Mouse (Mus musculus): ENCODE measurements around the gene Pclo. TPM values are rescaled to one million over a fixed set of nuclear protein-coding genes. Genes with fewer than 3 reads are reported as not detected.
"Not testable (repeated sequence)": the region's sequence is repeated elsewhere in the genome, so short reads cannot be mapped to it uniquely, and the experiment has no call there.

Gene Pclo
- total RNA-seq, 1 experiment from 2014 or later: not detected

DNA sequence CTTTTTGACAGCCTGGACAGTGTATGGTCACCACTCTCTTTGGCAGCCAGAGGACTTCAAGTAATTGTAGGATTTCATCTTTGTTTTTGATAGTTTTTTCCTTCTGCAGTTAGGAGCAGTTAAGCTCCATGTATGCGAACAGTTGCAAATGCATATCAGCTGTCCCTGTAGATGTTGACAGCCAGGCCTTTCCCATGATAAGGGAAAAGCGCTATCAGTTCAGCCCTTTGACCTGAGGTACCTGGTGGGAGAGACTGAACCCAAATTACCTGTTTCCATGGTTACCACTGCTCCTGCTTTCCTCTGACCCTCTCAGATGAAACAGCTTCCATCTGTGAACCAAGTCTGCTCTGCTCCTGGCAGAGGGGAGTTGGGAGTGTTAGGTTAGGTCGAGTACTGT, 377.5 kb downstream of the Pclo start:
- ATAC-seq (ENCODE audit: extremely low read depth, insufficient number of reproducible peaks, low FRiP score, poor library complexity, severe bottlenecking): no peak

DNA sequence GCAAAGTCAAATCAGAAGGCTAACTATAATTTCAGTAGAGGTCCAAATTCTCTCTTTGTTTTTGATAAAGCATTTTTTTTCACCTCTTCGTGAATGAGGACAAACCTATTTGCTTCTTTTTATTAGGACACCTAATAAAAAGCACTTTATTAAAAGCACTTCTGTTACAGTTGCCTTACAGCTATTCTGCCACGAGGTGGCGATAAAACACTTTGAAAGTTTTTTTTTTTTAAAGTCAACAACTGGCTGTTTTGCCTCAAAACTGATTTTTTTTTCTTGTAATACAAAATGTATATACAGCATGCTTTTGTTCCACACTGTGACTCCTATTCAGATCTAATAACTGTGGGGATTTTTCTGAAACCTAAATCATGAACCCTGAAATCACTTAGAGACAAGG, 388.8 kb downstream of the Pclo start:
- ATAC-seq (ENCODE audit: extremely low read depth, insufficient number of reproducible peaks, low FRiP score, poor library complexity, severe bottlenecking): not testable (repeated sequence)
